Mouse (Mus musculus) pancreas, adult 10 weeks (tissue): Measurements from ENCODE around the gene Acbd5. TPM values are rescaled to one million over a fixed set of nuclear protein-coding genes. Genes with fewer than 3 reads are reported as not detected.

Source experiments
- polyA plus RNA-seq: library from polyadenylated mRNA; stranded (reverse); fragments of 350-450 nt; fragmentation: Illumina TruSeq; extraction: RNeasy Lipid Tissue Mini Kit (QIAGEN cat#74804); gene quantifications from one replicate; pipeline ENCODE4 v1.2.3, GENCODE M21; 2015; ENCODE audit warnings: low read depth, low replicate concordance; ENCODE audit not compliant: insufficient read depth

Acbd5 gene
- 8.0 TPM for polyA plus RNA-seq

DNA sequence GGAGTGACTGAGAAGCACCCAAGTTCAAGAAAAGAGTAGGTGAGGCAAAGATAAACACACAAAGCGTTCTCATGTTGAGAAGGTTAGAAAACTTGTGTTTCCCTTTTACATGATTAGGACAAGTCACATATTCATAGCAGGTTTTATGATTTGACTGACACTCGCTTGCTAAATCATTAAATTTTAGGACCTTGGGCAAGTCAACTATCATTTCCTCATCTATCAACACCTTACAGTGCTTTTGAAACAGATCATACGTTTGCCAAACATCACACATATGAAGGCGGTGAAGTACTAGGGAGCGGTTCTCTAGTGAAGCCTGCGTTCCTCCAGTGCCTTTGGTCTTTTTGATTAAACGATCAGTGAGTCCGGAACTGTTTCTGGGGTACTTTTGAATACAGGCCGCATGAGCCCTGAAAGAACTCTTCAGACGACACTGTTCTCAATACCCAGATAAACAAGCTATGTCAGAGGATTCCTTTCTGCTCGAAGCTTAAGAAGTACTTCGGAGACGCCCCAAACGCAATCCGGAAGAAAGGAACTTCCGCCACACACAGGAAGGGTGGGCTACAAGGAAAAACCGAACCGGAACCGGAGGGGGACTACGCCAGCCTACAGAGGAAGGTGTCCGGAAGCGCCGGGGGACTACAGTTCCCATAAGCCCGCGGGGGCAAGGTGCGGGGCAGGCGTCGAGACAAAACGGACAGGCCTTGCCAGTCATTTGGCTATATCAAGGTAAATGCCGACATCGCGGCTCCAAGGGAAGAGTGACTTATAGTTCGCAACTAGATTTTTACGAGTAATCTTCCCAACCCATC is at the start of gene Acbd5:
Gene Acbd5 (plus strand): TSS at position 616 of the 818 bp plus-strand sequence.

GRCm38 (mm10) chr2:23040001-23040646 is 27.8 kb upstream of the Acbd5 start, which contains the start of gene Abi1:
Abi1 (minus strand) TSS chr2:23040241.

DNA sequence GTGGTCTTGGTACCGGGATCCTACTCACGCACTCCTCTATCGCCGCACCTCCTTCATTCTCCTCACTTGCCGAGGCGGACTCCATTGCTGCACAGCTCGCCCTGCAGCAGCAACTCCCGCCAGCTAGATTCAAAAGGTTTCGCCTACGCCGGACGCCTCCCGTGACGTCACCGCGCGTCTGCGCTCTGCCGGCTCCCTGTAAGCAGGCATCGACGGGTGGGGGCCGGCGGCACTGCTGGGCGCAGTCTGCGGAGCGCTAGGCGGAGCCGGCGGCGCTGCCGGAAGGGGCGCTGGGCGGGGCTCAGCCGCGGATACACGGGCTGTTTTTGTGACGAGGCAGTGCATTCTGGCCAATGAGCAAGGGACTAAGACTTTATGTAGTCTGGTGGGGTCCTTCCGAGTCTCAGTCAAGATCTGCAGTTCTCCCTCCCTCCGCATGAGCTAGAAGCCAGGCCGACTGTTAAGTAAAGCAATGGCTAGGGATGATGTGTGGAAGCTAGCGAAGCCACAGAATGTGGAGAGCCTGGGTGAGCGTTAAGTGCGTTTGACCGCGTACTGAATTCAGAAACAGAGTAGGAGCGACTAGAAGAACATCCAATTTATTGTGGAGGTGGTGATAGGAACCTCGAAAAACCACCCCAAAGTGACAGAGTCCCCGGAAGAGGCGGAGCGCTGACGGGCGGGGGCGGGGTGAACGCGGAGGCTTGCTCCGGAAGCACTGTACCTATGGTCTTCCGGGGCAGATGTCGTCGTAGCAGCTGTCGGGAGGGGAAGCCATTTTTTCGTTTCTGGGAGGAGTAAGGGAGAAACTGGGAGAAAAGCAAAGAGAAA is 88.0 kb downstream of the Acbd5 start, which contains the start of the genes Mastl and Yme1l1:
Gene Mastl (minus strand): TSS at position 248 of the 831 bp plus-strand sequence.
Gene Yme1l1 (plus strand): TSS at position 593 of the 831 bp plus-strand sequence.

Other genes starting within 250 kb of the Acbd5 start
- 1.2 TPM for gene Pdss1, start 172.6 kb upstream of the Acbd5 start, polyA plus RNA-seq
- gene Abi1, start 27.9 kb upstream of the Acbd5 start, polyA plus RNA-seq = 14.6 TPM
- gene Mastl, start 87.9 kb downstream of the Acbd5 start, polyA plus RNA-seq = not detected
- 9.9 TPM for gene Yme1l1, start 88.2 kb downstream of the Acbd5 start, polyA plus RNA-seq
- not detected for gene 4931423N10Rik, start 139.3 kb downstream of the Acbd5 start, polyA plus RNA-seq